Mouse (Mus musculus): ENCODE measurements around the gene Rfc2.

The Rfc2 gene

GRCm38 (mm10) chr5:134581146-134581545 lies at the start of gene Rfc2:
Gene Rfc2 (plus strand): TSS chr5:134581366.
- no peak for TF ChIP-seq GATA4 (IDR thresholded peaks at IDR 0.05; ENCODE audit: insufficient replicate concordance, low read length)

- TF ChIP-seq GATA4 (IDR thresholded peaks at IDR 0.05; ENCODE audit: insufficient replicate concordance, low read length) = no peak
Observed at GRCm38 (mm10) chr5:134531585-134531984, 49.6 kb upstream of the Rfc2 start.

GRCm38 (mm10) chr5:134532417-134532816 lies 48.7 kb upstream of the Rfc2 start:
- TF ChIP-seq GATA4 (IDR thresholded peaks at IDR 0.05; ENCODE audit: insufficient replicate concordance, low read length) = no peak

GRCm38 (mm10) chr5:134536036-134536435 lies 45.1 kb upstream of the Rfc2 start:
- no peak for TF ChIP-seq GATA4 (IDR thresholded peaks at IDR 0.05; ENCODE audit: insufficient replicate concordance, low read length)

GRCm38 (mm10) chr5:134539891-134540290 lies 41.3 kb upstream of the Rfc2 start:
- peak; percentile 36; the same call in 1 of the 2 replicates for TF ChIP-seq GATA4 (IDR thresholded peaks at IDR 0.05; ENCODE audit: insufficient replicate concordance, low read length)

GRCm38 (mm10) chr5:134540881-134541280 lies 40.3 kb upstream of the Rfc2 start:
- no peak for TF ChIP-seq GATA4 (IDR thresholded peaks at IDR 0.05; ENCODE audit: insufficient replicate concordance, low read length)

GRCm38 (mm10) chr5:134541640-134542039 lies 39.5 kb upstream of the Rfc2 start:
- peak; percentile 63; the same call in 1 of the 2 replicates for TF ChIP-seq GATA4 (IDR thresholded peaks at IDR 0.05; ENCODE audit: insufficient replicate concordance, low read length)

- no peak for TF ChIP-seq GATA4 (IDR thresholded peaks at IDR 0.05; ENCODE audit: insufficient replicate concordance, low read length)
Observed at GRCm38 (mm10) chr5:134544516-134545241, 36.5 kb upstream of the Rfc2 start.

GRCm38 (mm10) chr5:134545242-134545629 lies 35.9 kb upstream of the Rfc2 start:
- no peak for TF ChIP-seq GATA4 (IDR thresholded peaks at IDR 0.05; ENCODE audit: insufficient replicate concordance, low read length)

GRCm38 (mm10) chr5:134546790-134547189 lies 34.4 kb upstream of the Rfc2 start:
- no peak for TF ChIP-seq GATA4 (IDR thresholded peaks at IDR 0.05; ENCODE audit: insufficient replicate concordance, low read length)

- no peak for TF ChIP-seq GATA4 (IDR thresholded peaks at IDR 0.05; ENCODE audit: insufficient replicate concordance, low read length)
Observed at GRCm38 (mm10) chr5:134548306-134548705, 32.9 kb upstream of the Rfc2 start.

GRCm38 (mm10) chr5:134549640-134550168 lies 31.5 kb upstream of the Rfc2 start:
- no peak for TF ChIP-seq GATA4 (IDR thresholded peaks at IDR 0.05; ENCODE audit: insufficient replicate concordance, low read length)

GRCm38 (mm10) chr5:134550836-134551232 lies 30.3 kb upstream of the Rfc2 start:
- no peak for TF ChIP-seq GATA4 (IDR thresholded peaks at IDR 0.05; ENCODE audit: insufficient replicate concordance, low read length)

GRCm38 (mm10) chr5:134551233-134552109 lies 29.7 kb upstream of the Rfc2 start:
- TF ChIP-seq GATA4 (IDR thresholded peaks at IDR 0.05; ENCODE audit: insufficient replicate concordance, low read length) = no peak

GRCm38 (mm10) chr5:134552110-134552972 lies 28.8 kb upstream of the Rfc2 start, which contains the start of gene Clip2:
Gene Clip2 (minus strand): TSS chr5:134552434.
- no peak; the same call in 1 of the 2 replicates for TF ChIP-seq GATA4 (IDR thresholded peaks at IDR 0.05; ENCODE audit: insufficient replicate concordance, low read length)
